Mouse (Mus musculus): ENCODE results near the gene Whamm.

Gene Whamm

DNA sequence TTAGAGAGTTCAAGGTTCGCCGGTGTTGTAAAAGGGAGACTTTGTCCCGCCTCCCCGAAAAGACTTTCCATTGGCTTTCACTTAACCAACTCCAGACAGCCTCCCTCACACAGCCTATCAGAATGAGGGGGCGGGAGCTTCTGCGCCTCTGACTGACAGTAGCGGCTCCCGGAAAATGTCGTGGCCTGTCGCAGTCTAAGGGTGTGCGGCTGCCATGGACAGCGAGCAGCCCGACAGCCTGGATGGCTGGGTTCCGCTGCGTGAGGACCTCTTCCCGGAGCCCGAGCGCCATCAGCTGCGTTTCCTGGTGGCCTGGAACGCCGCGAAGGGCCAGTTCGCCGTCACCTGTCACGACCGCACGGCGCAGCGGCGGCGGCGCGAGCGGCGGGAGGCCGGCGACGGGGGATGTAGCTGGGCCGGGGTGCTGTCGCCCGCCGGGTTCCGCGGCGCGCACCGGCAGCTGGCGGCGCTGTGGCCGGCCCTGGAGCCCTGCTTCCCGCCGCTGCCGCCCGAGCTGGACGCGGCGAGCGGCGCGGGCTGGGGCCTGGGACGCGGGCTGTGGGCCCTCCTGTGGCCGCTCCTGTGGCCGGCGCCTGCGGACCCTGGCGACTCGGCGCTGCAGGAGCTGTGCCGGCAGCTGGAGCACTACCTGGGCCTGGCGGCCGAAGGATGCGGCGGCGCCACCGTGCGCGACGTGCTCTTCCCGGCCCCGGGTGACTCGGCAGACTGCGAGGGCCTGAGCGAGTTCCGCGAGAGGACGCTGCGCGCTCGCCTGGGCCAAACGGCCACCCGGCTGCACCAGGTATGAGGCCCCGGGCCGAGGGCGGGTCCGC lies at the start of gene Whamm:
TSS of gene Whamm (plus strand) at position 159 of the 833 bp plus-strand sequence.
- DNase-seq (ENCODE audit: low spot score) = peak; percentile 88

DNA sequence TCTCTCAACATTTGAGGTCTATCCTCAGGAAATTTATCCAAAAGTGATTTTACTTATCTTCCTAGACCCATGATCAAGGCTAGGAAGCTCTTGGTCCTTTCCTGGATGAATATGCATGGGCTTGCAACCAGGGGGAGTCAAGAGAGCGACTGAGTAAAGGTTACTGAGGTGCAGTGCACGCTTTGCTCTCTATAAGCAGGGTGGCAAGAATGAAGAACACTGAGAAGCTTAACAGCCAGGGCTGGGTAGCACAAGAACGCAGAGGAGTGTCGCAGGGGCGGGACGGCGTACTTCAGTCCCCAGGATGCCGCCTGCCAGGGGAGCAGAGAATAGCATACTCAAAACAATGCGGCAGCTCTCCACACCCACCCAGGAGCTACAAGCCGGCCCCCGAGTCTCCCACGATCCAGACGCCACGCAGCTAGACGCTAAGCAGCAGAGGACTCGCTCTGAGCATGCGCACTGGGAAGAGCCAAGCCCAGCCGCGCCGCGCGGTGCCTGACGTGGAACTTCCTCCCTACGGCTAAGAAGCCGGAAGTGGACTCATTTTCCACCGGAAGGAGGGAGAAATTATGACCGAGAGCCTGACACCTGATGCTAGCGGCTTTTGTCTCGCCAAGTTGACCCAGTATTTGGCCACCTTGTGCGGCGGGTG lies 47.9 kb upstream of the Whamm start:
- peak; percentile 83 for DNase-seq (ENCODE audit: low spot score)

DNA sequence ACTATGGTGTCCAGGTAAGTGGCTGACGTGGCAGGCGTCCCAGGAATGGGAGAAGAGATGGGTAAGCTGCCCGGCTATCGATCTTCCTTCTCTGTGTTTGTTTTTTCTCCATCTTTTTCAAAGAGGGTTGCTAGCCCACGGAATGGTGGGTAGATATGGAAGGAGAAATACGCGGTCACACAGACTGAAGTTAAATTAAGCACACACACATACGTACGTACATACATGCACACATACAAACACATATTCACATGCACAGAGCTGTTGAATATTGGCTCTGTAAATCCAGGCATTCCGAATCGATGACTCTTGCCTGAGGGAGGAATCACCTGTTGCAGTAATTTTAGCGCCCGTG lies 47.4 kb upstream of the Whamm start:
- no peak for DNase-seq (ENCODE audit: low spot score)

GRCm38 (mm10) chr7:81528918-81529317 lies 42.1 kb upstream of the Whamm start:
- no peak for DNase-seq (ENCODE audit: low spot score)

- no peak for DNase-seq (ENCODE audit: low spot score)
Measured at GRCm38 (mm10) chr7:81531462-81531861, 39.6 kb upstream of the Whamm start.

DNA sequence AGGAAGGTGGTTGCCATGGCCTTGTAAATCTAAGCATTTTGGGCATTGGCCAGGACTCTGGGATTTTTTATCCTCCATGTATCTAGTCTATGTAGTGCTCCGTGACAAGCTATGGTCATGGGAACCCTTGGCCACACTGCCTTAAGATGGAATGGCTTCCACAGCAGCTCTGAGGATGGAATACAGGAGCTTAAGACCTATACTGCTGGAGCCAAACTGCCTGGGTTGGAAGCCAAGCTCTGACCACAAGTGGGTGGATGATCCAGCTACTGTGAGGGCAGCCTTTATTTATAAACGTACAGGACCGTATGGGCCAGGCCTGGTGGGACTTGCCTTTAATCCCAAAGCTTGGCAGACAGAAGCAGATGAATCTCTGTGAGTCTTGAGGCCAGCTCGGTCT lies 34.6 kb upstream of the Whamm start:
- DNase-seq (ENCODE audit: low spot score) = no peak

- no peak for DNase-seq (ENCODE audit: low spot score)
Measured at GRCm38 (mm10) chr7:81538070-81538675, 32.9 kb upstream of the Whamm start.

DNA sequence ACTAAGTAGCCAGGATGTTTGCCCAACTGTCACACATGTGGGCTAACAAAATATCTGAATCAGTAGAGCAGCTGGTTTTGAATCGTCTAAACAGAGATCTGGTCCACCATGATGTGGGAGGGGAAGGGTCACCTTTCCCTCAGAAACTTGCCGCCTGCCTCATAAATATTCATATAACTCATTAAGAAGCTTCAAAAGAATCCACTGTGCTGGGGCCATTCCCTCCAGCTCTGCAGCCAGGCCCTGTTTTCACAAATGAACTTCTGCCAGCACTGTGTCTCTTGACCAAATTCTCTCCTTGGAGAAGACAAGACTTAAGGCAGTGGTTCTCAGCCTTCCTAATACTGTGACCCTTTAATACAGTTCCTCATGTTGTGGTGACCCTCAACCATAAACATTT lies 31.5 kb upstream of the Whamm start:
- DNase-seq (ENCODE audit: low spot score) = no peak

- DNase-seq (ENCODE audit: low spot score) = no peak
Measured at GRCm38 (mm10) chr7:81540999-81541398, 30.1 kb upstream of the Whamm start.

GRCm38 (mm10) chr7:81541924-81542524 lies 29.0 kb upstream of the Whamm start:
- DNase-seq (ENCODE audit: low spot score) = peak; percentile 20

DNA sequence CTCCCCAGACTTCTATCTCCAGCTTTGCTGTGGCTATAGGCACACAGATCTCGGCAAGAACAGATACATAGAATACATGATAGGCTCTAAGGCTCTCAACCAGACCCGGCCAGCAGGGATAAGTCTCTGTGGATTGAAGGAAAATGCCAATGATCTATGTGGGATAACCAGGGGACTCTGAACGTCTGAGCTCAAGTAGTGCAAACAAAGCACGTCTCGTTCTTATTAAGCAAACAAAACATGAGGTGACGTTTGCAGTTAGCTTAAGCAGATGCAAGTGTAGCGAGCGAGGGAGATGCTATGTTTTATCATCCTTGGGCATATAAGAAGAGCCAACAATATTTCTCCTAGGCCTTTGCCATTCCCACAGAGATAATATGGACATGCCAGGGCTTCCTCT lies 28.1 kb upstream of the Whamm start:
- no peak for DNase-seq (ENCODE audit: low spot score)

DNA sequence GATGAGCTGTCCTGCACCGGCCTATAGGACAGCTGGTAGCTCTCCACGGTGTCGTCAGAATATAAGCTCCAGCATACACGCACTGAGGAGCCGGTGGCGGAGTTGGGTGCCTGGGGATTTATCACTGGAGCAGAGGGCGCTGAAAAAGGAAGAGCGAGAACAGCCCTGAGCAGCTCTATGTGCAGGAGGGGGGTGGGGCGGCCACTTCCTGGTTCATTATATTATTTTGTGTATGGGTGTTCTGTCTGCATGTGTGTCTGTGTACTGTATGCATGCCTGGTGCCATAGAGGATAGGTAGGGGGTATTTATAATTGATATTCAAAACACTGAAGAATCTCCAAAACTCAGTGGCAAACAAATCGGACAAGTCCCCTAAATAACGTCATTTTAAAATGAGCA lies 22.2 kb upstream of the Whamm start:
- no peak for DNase-seq (ENCODE audit: low spot score)

GRCm38 (mm10) chr7:81553589-81553988 lies 17.5 kb upstream of the Whamm start:
- no peak for DNase-seq (ENCODE audit: low spot score)

GRCm38 (mm10) chr7:81554369-81554768 lies 16.7 kb upstream of the Whamm start:
- no peak for DNase-seq (ENCODE audit: low spot score)

- DNase-seq (ENCODE audit: low spot score) = no peak
Measured at GRCm38 (mm10) chr7:81556839-81557238, 14.2 kb upstream of the Whamm start.

DNA sequence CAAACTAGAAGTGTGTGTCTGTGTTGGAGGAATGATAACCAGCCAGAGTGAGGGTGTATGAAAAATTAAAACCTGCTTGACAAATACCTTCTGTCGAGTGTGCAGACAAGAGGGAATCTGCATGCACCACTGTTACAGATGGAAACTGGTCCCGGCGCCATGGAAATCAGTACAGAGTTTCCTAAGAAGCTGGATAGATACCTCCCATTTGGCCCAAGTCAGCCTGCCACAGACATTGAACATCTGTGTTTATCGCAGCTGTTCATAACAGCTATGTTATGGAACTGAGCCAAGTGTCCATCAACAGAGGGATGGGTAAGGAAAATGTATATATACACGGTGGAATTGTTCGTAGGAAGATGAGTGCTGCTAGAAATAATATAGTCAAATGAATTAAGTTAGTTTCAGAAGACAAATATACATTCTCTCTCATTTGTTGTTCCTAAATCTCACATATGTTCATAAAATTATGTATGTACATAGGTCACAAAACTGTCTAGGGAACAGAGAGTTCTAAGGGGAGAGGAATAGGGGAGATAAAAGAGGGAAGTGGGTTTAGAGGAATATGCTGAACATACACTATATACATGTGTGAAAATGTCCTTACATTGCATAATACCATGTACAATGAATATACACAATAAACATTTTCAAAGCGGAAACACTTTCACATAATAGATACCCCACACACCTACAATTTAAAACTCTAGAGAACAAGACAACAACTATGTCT lies 13.6 kb upstream of the Whamm start:
- DNase-seq (ENCODE audit: low spot score) = no peak

- no peak for DNase-seq (ENCODE audit: low spot score)
Measured at GRCm38 (mm10) chr7:81557985-81558360, 13.1 kb upstream of the Whamm start.

DNA sequence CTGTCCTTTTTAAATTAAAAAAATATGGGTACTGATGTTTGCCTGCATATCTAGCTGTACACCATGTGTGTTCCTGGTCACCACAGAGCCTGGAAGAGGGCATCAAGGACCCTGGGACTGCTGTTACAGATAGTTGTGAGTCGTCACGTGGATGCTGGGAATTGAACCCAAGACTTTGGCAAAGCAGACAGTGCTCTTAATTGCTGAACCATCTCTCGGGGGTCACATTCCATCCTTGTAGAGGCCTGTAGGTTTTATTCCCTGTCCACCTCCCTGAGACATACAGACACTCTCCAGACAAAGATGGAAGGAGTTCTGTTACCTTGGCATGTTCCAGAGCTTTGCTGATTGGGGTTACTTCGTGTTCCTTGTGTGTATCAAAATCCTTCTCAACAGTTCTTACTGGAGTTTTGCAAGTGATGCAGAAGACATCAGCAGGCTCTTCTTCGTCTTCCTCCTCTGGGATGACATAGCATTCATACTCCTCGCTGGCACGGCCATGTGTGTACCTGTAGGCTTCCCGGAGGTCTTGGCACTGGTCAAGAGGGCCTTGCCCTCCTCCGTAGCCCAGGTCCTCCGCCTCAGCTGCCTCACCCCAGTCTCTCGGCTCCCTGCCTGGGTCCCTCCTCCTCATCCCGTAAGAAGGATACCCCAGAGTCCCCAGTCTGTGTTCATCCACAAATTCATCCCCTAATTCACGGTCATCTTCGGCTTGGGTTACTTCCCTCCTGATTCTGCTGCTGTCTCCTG lies 11.7 kb upstream of the Whamm start:
- DNase-seq (ENCODE audit: low spot score) = no peak

DNA sequence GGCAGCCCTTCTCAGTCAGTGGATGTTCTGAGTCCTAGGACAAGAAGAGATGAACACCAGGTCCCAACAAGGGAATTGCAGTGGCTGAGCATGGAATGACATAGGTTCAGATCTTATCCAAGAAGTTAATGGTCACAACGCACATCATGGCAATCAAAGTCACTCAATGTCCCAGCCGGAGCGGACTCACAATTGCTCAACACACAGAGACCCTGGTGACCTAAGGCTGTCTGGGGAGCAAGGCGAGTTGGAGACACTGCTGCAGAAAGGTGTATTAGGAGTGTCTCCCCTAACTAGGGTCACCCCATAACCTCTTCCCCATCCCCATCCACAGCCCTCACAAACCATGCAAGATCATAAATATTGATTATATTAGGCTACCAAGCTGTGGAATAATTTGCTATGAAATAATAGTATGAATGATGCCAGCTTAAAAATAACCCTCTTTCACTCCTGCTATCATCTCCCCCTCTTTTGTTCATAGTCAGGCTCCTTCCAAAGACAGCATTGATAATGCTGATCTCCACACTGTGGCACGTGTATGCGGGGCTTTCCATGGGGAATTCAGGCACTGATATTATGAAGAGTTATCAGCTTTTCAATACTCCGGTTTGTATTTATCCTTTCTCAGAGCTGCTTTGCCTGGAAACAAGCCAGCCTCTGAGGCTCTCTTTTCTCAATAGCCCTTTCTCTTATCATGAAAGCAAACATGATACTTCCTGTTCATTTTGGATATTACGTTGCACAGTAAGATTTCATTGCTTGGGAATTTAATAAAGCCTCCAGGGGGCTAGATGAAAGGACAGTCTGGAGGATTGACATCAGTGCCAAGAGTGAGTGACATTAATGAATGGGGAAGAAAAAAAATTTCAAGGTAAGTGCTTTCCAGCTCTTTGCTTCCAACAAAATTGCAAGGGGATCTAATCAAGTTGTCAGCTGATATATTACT lies 10.7 kb upstream of the Whamm start:
- DNase-seq (ENCODE audit: low spot score) = no peak

- DNase-seq (ENCODE audit: low spot score) = no peak
Measured at GRCm38 (mm10) chr7:81561211-81561610, 9.9 kb upstream of the Whamm start.
